Mouse (Mus musculus) gastrocnemius, adult 18-20 months (tissue): Measurements from ENCODE around the gene Creg2. TPM values are rescaled to one million over a fixed set of nuclear protein-coding genes. Genes with fewer than 3 reads are reported as not detected.

Experiments
- DNase-seq: peaks from one replicate; pipeline ENCODE4 v3.0.0; 2021; ENCODE audit warnings: low spot score
- total RNA-seq, 2 experiments: library from RNA; stranded (reverse); gene quantifications; 2 replicates each; pipeline ENCODE4 v1.2.3; 2021

Gene Creg2
- total RNA-seq, 2 experiments from 2014 or later = 0.02 TPM; not detected in 1

GRCm38 (mm10) chr1:39653028-39653427 lies 1.8 kb upstream of the Creg2 start:
- no peak for DNase-seq

GRCm38 (mm10) chr1:39650435-39651240 lies 636 bp downstream of the Creg2 start:
- peak; percentile 25 for DNase-seq

- peak; percentile 1 for DNase-seq
Observed at GRCm38 (mm10) chr1:39649691-39650434, 1.4 kb downstream of the Creg2 start.

GRCm38 (mm10) chr1:39648584-39648983 lies 2.7 kb downstream of the Creg2 start:
- DNase-seq = no peak

- no peak for DNase-seq
Observed at GRCm38 (mm10) chr1:39645905-39646759, 5.1 kb downstream of the Creg2 start.

GRCm38 (mm10) chr1:39644333-39644732 lies 6.9 kb downstream of the Creg2 start:
- DNase-seq = no peak

- no peak for DNase-seq
Observed at GRCm38 (mm10) chr1:39641667-39642066, 9.6 kb downstream of the Creg2 start.

- no peak for DNase-seq
Observed at GRCm38 (mm10) chr1:39637139-39637538, 14.1 kb downstream of the Creg2 start.

GRCm38 (mm10) chr1:39636660-39637059 lies 14.6 kb downstream of the Creg2 start:
- DNase-seq = no peak

GRCm38 (mm10) chr1:39636196-39636595 lies 15.1 kb downstream of the Creg2 start:
- DNase-seq = no peak

GRCm38 (mm10) chr1:39628606-39629005 lies 22.7 kb downstream of the Creg2 start:
- DNase-seq = no peak

GRCm38 (mm10) chr1:39625491-39625890 lies 25.8 kb downstream of the Creg2 start:
- no peak for DNase-seq

- DNase-seq = no peak
Observed at GRCm38 (mm10) chr1:39623729-39624128, 27.5 kb downstream of the Creg2 start.

- no peak for DNase-seq
Observed at GRCm38 (mm10) chr1:39623106-39623505, 28.2 kb downstream of the Creg2 start.

GRCm38 (mm10) chr1:39618524-39618923 lies 32.8 kb downstream of the Creg2 start:
- no peak for DNase-seq

- DNase-seq = no peak
Observed at GRCm38 (mm10) chr1:39615526-39615925, 35.7 kb downstream of the Creg2 start.

- DNase-seq = peak; percentile 39
Observed at GRCm38 (mm10) chr1:39614462-39615279, 36.6 kb downstream of the Creg2 start.

GRCm38 (mm10) chr1:39613061-39613460 lies 38.2 kb downstream of the Creg2 start:
- DNase-seq = no peak

- no peak for DNase-seq
Observed at GRCm38 (mm10) chr1:39612491-39612890, 38.8 kb downstream of the Creg2 start.

- DNase-seq = no peak
Observed at GRCm38 (mm10) chr1:39608534-39608933, 42.7 kb downstream of the Creg2 start.

GRCm38 (mm10) chr1:39602477-39602876 lies 48.8 kb downstream of the Creg2 start:
- DNase-seq = no peak
